Mouse (Mus musculus): ENCODE measurements around the gene Spi1.

DNA sequence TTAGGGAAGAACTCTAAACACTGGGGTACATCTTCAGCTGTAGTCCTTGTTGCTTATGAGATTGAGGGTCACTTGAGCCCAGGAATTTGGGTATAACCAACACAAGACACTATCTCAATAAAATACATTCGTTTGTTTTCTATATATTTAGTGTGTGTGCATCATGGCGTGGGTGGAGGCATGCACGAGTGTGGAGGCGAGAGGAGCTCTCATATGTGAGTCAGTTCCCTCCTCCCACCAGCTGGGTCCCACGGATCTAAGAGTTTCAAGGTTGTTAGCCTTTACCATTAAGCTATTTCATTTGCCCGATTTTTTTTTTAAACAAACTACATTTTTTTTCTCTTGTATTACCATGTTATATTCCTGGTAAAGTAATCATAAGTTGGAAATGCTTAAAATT lies 8.6 kb downstream of the Spi1 start:
- TF ChIP-seq CTCF (IDR thresholded peaks at IDR 0.05; ENCODE audit: low read depth) = no peak
- no peak for TF ChIP-seq EP300 (IDR thresholded peaks at IDR 0.05; ENCODE audit: low read depth)
